Mouse (Mus musculus) midbrain, postnatal 0 days (tissue): ENCODE measurements around the gene Trim46. TPM values are rescaled to one million over a fixed set of nuclear protein-coding genes. Genes with fewer than 3 reads are reported as not detected.

Source experiments
- ATAC-seq: fragments of 200-750 bp; cut with Nextera tagmentation; 2 replicates; pipeline ENCODE4 v1.8.0; 2017; ENCODE audit warnings: moderate number of reproducible peaks, mild to moderate bottlenecking, moderate TSS enrichment, moderate library complexity; ENCODE audit not compliant: low FRiP score
- DNase-seq: peaks from one replicate; pipeline ENCODE4 v3.0.0-alpha.2; 2015; ENCODE audit warnings: low spot score
- H3K27ac ChIP-seq: fragments of 300-500 bp; sonication (generic); 2 replicates; pipeline ENCODE4 v1.5.1; 2014; ENCODE audit warnings: low read depth, mild to moderate bottlenecking, low read length, mixed read lengths
- H3K27me3 ChIP-seq: fragments of 300-500 bp; sonication (generic); 2 replicates; pipeline ENCODE4 v1.6.1; 2014; ENCODE audit warnings: low read length, control low read depth, mixed read lengths; ENCODE audit not compliant: insufficient read depth
- H3K36me3 ChIP-seq: fragments of 300-500 bp; sonication (generic); 2 replicates; pipeline ENCODE4 v1.6.1; 2014; ENCODE audit warnings: low read length, control low read depth, mixed read lengths; ENCODE audit not compliant: insufficient read depth
- H3K4me1 ChIP-seq: fragments of 300-500 bp; sonication (generic); 2 replicates; pipeline ENCODE4 v1.6.1; 2014; ENCODE audit warnings: mild to moderate bottlenecking, control low read depth, antibody characterized with exemption, low read length, mixed read lengths; ENCODE audit not compliant: insufficient read depth
- H3K4me2 ChIP-seq: fragments of 300-500 bp; sonication (generic); 2 replicates; pipeline ENCODE4 v1.6.1; 2014; ENCODE audit warnings: low read depth, mild to moderate bottlenecking, low read length, mixed read lengths; ENCODE audit not compliant: poor library complexity, severe bottlenecking
- H3K4me3 ChIP-seq: fragments of 300-500 bp; sonication (generic); 2 replicates; pipeline ENCODE4 v1.5.1; 2014; ENCODE audit warnings: low read depth, mild to moderate bottlenecking, low read length, moderate library complexity
- H3K9ac ChIP-seq: fragments of 300-500 bp; sonication (generic); replicated peaks from 2 replicates; pipeline ENCODE4 v1.6.1; 2014; ENCODE audit warnings: mild to moderate bottlenecking, low read length, moderate library complexity, mixed read lengths; ENCODE audit not compliant: poor library complexity, severe bottlenecking
- H3K9me3 ChIP-seq: fragments of 300-500 bp; sonication (generic); 2 replicates; pipeline ENCODE4 v1.6.1; 2016; ENCODE audit warnings: low read length, control low read depth
- CTCF ChIP-seq: IDR thresholded peaks from 2 replicates; pipeline ENCODE4 v1.5.1; 2016; ENCODE audit warnings: antibody characterized with exemption, mild to moderate bottlenecking
- WGBS: fragments of 180-500 bp; shearing (Covaris S2); extraction: QIAGEN DNeasy Blood & Tissue Kit; methylation state at CpG from one replicate; pipeline ENCODE4 v1.1.7; 2014; 5-methylcytosine and 5-hydroxymethylcytosine counted together
- polyA plus RNA-seq: library from polyadenylated mRNA; unstranded; fragments of >200 nt; fragmentation: Nextera tagmentation; extraction: Ambion mirVana; gene quantifications from 2 replicates; pipeline ENCODE4 v1.2.1, GENCODE M21; 2015
- total RNA-seq: library from RNA; depleted of rRNA; stranded (reverse); fragments of >200 nt; gene quantifications from 2 replicates; pipeline ENCODE4 v1.2.3, GENCODE M21; 2014

Gene Trim46
- total and polyA plus RNA-seq, 2 experiments from 2014 or later, result 69.1 to 124 TPM

DNA sequence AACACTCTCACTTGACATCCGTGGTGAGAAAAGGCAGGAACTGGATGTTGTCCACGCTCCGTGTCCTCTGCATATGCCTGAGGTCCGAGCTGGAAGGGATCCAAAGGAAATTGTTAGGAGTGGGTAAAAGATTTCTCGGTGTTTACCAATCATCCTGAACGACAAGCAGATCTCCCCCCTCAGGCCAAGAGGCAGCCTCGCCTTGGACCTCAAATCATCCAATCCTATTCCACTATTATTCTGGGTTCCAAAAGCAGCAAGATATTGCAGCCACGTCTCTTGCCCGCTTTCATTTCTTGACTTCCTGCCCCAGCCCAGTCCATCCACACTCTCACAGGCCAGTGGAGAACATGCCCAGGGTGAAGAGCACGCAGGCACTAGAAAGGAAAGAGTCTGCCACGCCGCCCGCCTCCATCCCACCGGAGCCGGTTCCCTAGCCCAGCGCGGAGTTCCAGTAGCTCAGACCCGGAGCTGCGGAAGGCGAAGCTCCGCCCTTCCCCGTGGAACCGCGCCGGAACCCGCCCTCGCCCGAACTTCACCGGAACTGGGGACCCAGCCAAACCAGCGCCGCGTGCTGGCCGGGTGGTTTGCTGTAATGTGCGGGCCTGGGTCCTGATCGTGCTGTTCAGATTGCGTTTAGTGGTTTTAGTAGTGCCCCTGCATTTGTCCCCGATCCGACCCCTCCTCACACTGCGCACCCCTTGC, 24.1 kb upstream of the Trim46 start, which contains the start of gene Slc50a1:
Gene Slc50a1, minus strand, starts transcription at position 520 of the 705 bp plus-strand sequence.
- peak; percentile 69 for TF ChIP-seq CTCF
- Histone ChIP-seq H3K27ac (peak within 1 kb of the TSS; percentile 63), H3K27me3 (no peaks in the 10 kb centered on the region), H3K4me3 (peak within 1 kb of the TSS; percentile 54), H3K36me3 (0 out of 2 replicates have a peak, but pooled peaks cover 3% of the 10 kb centered on the region), H3K9ac (peak within 1 kb of the TSS; percentile 76), H3K4me1 (peaks cover 11% of the 10 kb centered on the region; the same call in 1 of the 2 replicates), H3K4me2 (peak within 1 kb of the TSS; percentile 72), H3K9me3 (no peaks in the 10 kb centered on the region)
- peak; percentile 70 for ATAC-seq
- peak; percentile 74 for DNase-seq
- 2% methylated on average over 39 of the region's 39 CpGs for WGBS

DNA sequence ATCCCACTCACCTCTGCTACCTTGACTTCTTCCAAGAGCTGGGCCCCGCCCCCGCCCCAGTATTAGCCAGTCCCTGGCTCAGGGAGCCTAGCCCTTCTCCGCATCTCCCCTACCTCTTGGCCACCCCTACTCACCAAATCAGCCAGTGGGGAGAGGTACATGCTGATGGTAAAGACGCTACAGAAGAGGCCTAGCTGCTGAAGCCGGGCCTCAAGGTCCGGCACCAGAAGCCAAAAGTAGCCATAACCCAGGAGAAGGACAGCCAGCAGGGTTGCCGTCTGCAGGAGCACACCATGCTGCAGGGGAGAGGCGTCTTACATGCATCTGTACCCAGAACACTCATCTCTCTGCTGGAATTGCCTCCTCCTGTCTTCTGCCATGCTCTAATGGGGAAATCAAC, 22.8 kb upstream of the Trim46 start:
- 58% methylated on average over 8 of the region's 8 CpGs for WGBS
- TF ChIP-seq CTCF, result no peak
- H3K27me3 ChIP-seq, result no peaks in the 10 kb centered on the region
- 0 out of 2 replicates have a peak, but pooled peaks cover 3% of the 10 kb centered on the region for H3K36me3 ChIP-seq
- peak overlapping the region; percentile 72; the same call in 1 of the 2 replicates for H3K4me2 ChIP-seq
- no peaks in the 10 kb centered on the region for H3K9me3 ChIP-seq
- peaks cover 11% of the 10 kb centered on the region; the same call in 1 of the 2 replicates for H3K4me1 ChIP-seq
- H3K4me3 ChIP-seq, result no peak overlapping the region
- H3K27ac ChIP-seq, result no peak overlapping the region
- H3K9ac ChIP-seq, result no peak overlapping the region
- ATAC-seq, result no peak
- DNase-seq, result no peak

DNA sequence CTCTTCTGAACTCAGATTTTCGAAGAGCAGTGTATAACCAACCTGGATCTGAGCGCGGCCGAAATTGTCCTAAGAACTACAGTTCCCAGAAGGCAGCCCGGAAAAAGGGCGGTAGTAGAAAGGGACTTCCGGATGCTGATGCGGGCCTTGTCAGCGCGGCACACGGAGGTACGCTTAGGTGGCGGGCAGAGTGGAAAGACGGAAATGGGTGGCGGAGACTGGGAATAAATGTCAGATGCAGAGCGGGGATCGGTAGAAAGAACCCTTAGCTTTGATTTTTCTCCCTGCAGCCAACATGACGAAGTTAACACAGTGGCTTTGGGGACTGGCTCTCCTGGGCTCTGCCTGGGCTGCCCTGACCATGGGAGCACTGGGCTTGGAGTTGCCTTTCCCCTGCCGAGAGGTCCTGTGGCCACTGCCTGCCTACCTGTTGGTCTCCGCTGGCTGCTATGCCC, 20.4 kb upstream of the Trim46 start:
- TF ChIP-seq CTCF, result no peak
- Histone ChIP-seq H3K4me1 (peaks cover 11% of the 10 kb centered on the region; the same call in 1 of the 2 replicates), H3K9me3 (no peaks in the 10 kb centered on the region), H3K4me3 (peak overlapping the region; percentile 66), H3K9ac (peak overlapping the region; percentile 90), H3K27ac (peak overlapping the region; percentile 78), H3K27me3 (no peaks in the 10 kb centered on the region), H3K4me2 (peak overlapping the region; percentile 93), H3K36me3 (0 out of 2 replicates have a peak, but pooled peaks cover 3% of the 10 kb centered on the region)
- DNase-seq, result peak; percentile 91
- peak; percentile 82 for ATAC-seq
- under 1% methylated on average over 20 of the region's 20 CpGs for WGBS

DNA sequence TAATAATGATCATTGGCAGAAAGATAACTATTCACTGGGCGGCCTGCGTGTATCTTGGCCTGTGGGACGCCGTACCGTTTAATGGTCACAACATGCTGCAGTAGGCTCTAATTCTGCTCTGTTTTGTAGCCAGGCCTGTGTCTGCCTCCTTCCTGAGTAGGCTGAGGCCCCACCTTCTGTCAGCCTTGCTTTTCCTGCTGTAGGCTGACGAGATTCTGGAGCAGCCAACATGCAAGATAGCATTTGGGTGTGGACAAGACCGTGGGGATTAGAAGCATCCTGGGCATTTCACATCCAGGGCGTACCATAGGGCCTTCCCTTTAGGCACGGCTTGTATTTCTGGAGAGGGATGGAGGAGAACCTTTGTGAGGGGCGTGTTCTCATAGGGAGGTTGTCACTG, 16.3 kb upstream of the Trim46 start:
- Histone ChIP-seq H3K4me3 (no peak overlapping the region), H3K27me3 (no peaks in the 10 kb centered on the region), H3K9me3 (no peaks in the 10 kb centered on the region), H3K27ac (no peak overlapping the region), H3K4me2 (no peak overlapping the region), H3K4me1 (peaks cover 4% of the 10 kb centered on the region; the same call in 1 of the 2 replicates), H3K36me3 (no peaks in the 10 kb centered on the region), H3K9ac (no peak overlapping the region)
- no peak for TF ChIP-seq CTCF
- DNase-seq (no peak), ATAC-seq (no peak)
- WGBS, result 73% methylated on average over 10 of the region's 10 CpGs

DNA sequence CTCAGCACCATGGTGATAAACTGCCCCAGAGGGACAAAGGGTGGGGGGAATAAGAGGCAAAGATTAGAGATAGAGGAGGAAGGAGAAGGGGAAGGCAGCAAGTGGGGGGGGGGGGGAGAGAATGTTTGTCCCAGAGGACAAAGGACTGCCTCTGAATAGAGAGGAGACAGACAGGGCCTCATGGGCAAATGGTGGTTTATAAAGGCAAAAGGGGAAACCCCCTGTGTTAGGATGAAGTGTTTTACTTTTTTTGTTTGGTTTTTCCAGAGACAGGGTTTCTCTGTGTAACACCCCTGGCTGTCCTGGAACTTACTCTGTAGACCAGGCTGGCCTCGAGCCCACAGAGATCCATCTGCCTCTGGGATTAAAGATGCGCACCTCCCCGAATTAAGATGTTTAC, 14.1 kb upstream of the Trim46 start:
- WGBS, result 55% methylated on average over 3 of the region's 3 CpGs
- no peak for TF ChIP-seq CTCF
- Histone ChIP-seq H3K27ac (no peak overlapping the region), H3K36me3 (no peaks in the 10 kb centered on the region), H3K4me3 (no peak overlapping the region), H3K4me1 (no peaks in the 10 kb centered on the region), H3K9me3 (no peaks in the 10 kb centered on the region), H3K9ac (no peak overlapping the region), H3K27me3 (no peaks in the 10 kb centered on the region), H3K4me2 (no peak overlapping the region)
- no peak for DNase-seq
- ATAC-seq, result no peak

DNA sequence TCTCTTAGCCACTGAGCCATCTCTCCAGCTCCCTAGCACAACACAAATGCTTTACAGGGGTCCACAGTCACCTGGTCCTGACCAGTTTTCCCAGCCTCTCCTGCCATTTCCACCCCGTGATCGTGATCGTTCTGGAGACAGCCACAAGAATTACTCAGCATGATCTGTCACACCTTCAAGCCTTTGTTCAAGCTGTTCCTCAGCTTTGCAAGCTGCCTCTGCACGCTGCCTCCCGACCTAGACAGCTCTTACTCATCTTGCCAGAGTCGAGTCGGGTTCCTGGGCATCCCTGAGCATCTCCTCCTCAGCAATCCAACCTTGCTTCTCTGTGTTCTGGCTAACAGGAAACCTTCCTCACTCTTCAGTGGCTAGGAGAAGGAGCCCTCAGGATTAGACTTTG, 13.0 kb upstream of the Trim46 start, which contains the start of gene Dpm3:
Gene Dpm3, plus strand, starts transcription at position 283 of the 400 bp plus-strand sequence.
- no peak within 1 kb of the TSS for H3K27ac ChIP-seq
- WGBS, result 58% methylated on average over 7 of the region's 7 CpGs
- no peaks in the 10 kb centered on the region for H3K36me3 ChIP-seq
- no peak within 1 kb of the TSS for H3K9ac ChIP-seq
- TF ChIP-seq CTCF, result no peak
- H3K9me3 ChIP-seq, result no peaks in the 10 kb centered on the region
- H3K4me1 ChIP-seq, result no peaks in the 10 kb centered on the region
- DNase-seq (no peak), ATAC-seq (no peak)
- H3K4me3 ChIP-seq, result no peak within 1 kb of the TSS
- H3K4me2 ChIP-seq, result no peak within 1 kb of the TSS
- no peaks in the 10 kb centered on the region for H3K27me3 ChIP-seq
